Mouse (Mus musculus) heart, postnatal 4 days (tissue): ENCODE measurements around the gene N4bp2l2. TPM values are rescaled to one million over a fixed set of nuclear protein-coding genes. Genes with fewer than 3 reads are reported as not detected.

Experiments
- DNase-seq: peaks from one replicate; pipeline ENCODE4 v3.0.0; 2021
- total RNA-seq, 2 experiments: library from RNA; stranded (reverse); gene quantifications; 2 replicates each; pipeline ENCODE4 v1.2.3; 2021

N4bp2l2 gene
- total RNA-seq, 2 experiments from 2014 or later = 62.4 to 62.9 TPM

GRCm38 (mm10) chr5:150560851-150561250 lies 105.1 kb downstream of the N4bp2l2 start:
- no peak for DNase-seq

GRCm38 (mm10) chr5:150559519-150560103 lies 106.4 kb downstream of the N4bp2l2 start:
- DNase-seq = no peak

Other genes with a start within 250 kb of the N4bp2l2 start
- not detected for gene Zar1l, start 148.0 kb downstream of the N4bp2l2 start, total RNA-seq
- 10 to 100 TPM; 19.6 to 22.8 TPM for gene Brca2, start 143.6 kb downstream of the N4bp2l2 start, total RNA-seq
- gene N4bp2l1, start 69.0 kb downstream of the N4bp2l2 start, total RNA-seq = 1 to 10 TPM; 2.5 to 2.6 TPM
- 10 to 100 TPM; 31.4 to 33.1 TPM for gene Pds5b, start 7.6 kb upstream of the N4bp2l2 start, total RNA-seq